Mouse (Mus musculus) olfactory bulb, adult 2 months (tissue): Measurements from ENCODE around the gene Pip5k1b.

Source experiments
- CTCF ChIP-seq: fragments of 200-500 bp; IDR thresholded peaks from 2 replicates; pipeline ENCODE4 v1.5.1; 2012; ENCODE audit warnings: low read depth, mild to moderate bottlenecking, low read length, moderate library complexity; ENCODE audit not compliant: insufficient read depth
- POLR2A ChIP-seq: fragments of 200-500 bp; IDR thresholded peaks from 2 replicates; pipeline ENCODE4 v1.6.1; 2012; ENCODE audit warnings: mild to moderate bottlenecking, low read depth, low read length, moderate library complexity; ENCODE audit not compliant: insufficient read depth

DNA sequence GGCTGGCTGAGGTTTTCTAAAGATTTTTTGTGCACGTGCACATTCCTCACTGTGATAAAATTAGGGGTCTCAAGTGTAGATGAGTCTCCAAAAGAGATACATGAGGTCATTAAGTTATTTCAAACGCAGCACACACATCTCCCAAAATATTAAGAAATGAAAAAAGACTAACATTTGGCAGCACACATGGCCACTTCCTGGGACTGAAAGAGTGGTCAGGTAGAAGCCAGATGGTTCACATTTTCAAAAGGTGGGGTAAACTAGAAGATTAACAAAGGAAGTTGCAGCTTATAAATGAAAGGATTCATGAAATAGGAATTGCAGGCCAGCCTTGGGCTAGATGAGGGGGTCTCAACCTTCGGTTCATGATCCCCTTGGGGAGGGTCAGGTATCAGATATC, 19.4 kb downstream of the Pip5k1b start:
- TF ChIP-seq CTCF (no peak), POLR2A (no peak)
